Mouse (Mus musculus) myocyte (in vitro differentiated cells): ENCODE data around the gene Lamc1. TPM values are rescaled to one million over a fixed set of nuclear protein-coding genes. Genes with fewer than 3 reads are reported as not detected.

ENCODE experiments used
- H3K27me3 ChIP-seq: one replicate; pipeline ENCODE4 v1.6.1; 2011; ENCODE audit not compliant: control insufficient read depth, insufficient read depth, insufficient read length
- H3K36me3 ChIP-seq: one replicate; pipeline ENCODE4 v1.6.1; 2011; ENCODE audit not compliant: control insufficient read depth, insufficient read depth
- H3K4me2 ChIP-seq: one replicate; pipeline ENCODE4 v1.6.1; 2011; ENCODE audit warnings: low read depth, control low read depth
- H3K4me3 ChIP-seq: one replicate; pipeline ENCODE4 v1.5.1; 2011; ENCODE audit warnings: mild to moderate bottlenecking, control low read depth, moderate library complexity
- H3K79me2 ChIP-seq: one replicate; pipeline ENCODE4 v1.6.1; 2011; ENCODE audit not compliant: control insufficient read depth, insufficient read depth
- H3ac ChIP-seq: one replicate; pipeline ENCODE4 v1.6.1; 2011; ENCODE audit not compliant: control insufficient read depth, insufficient read length
- CEBPB ChIP-seq: IDR thresholded peaks from 2 replicates; pipeline ENCODE4 v1.6.1; 2011; ENCODE audit warnings: mild to moderate bottlenecking, moderate library complexity; ENCODE audit not compliant: poor library complexity, insufficient read depth, severe bottlenecking
- E2F4 ChIP-seq: IDR thresholded peaks from one replicate; pipeline ENCODE4 v1.6.1; 2011; ENCODE audit warnings: mild to moderate bottlenecking, control low read depth, moderate library complexity; ENCODE audit not compliant: insufficient read depth
- MAX ChIP-seq: IDR thresholded peaks from one replicate; pipeline ENCODE4 v1.6.1; 2011; ENCODE audit warnings: low read depth, mild to moderate bottlenecking, control low read depth
- MYOD1 ChIP-seq, 3 experiments: IDR thresholded peaks; one replicate each; pipeline ENCODE4 v1.6.1; 2011; ENCODE audit warnings: control low read depth in 2 of 3, low read depth in 2 of 3, mild to moderate bottlenecking in 2 of 3, moderate library complexity in 1 of 3; ENCODE audit not compliant: insufficient read length in 2 of 3, control insufficient read depth in 1 of 3
- MYOG ChIP-seq, 3 experiments: IDR thresholded peaks; one replicate each; pipeline ENCODE4 v1.6.1; 2011; ENCODE audit warnings: control low read depth in 2 of 3, low read depth in 2 of 3, mild to moderate bottlenecking in 2 of 3; ENCODE audit not compliant: insufficient read length in 2 of 3, control insufficient read depth in 1 of 3, insufficient read depth in 1 of 3
- POLR2A ChIP-seq: IDR thresholded peaks from one replicate; pipeline ENCODE4 v1.6.1; 2011; ENCODE audit warnings: low read depth, mild to moderate bottlenecking, control low read depth, moderate library complexity; ENCODE audit not compliant: insufficient read length
- POLR2AphosphoS2 ChIP-seq: IDR thresholded peaks from one replicate; pipeline ENCODE4 v1.6.1; 2011; ENCODE audit warnings: low read depth, control low read depth; ENCODE audit not compliant: insufficient read length
- REST ChIP-seq: IDR thresholded peaks from one replicate; pipeline ENCODE4 v1.6.1; 2011; ENCODE audit warnings: mild to moderate bottlenecking, control low read depth, moderate library complexity; ENCODE audit not compliant: insufficient read depth, insufficient read length
- SRF ChIP-seq: IDR thresholded peaks from one replicate; pipeline ENCODE4 v1.6.1; 2011; ENCODE audit warnings: low read depth; ENCODE audit not compliant: control insufficient read depth, insufficient read length
- TCF12 ChIP-seq: IDR thresholded peaks from one replicate; pipeline ENCODE4 v1.6.1; 2011; ENCODE audit warnings: mild to moderate bottlenecking, control low read depth; ENCODE audit not compliant: poor library complexity, insufficient read depth, severe bottlenecking
- TCF3 ChIP-seq: IDR thresholded peaks from one replicate; pipeline ENCODE4 v1.6.1; 2011; ENCODE audit warnings: low read depth, control low read depth; ENCODE audit not compliant: insufficient read length
- USF1 ChIP-seq: IDR thresholded peaks from one replicate; pipeline ENCODE4 v1.6.1; 2011; ENCODE audit warnings: low read depth, mild to moderate bottlenecking, control low read depth, moderate library complexity
- polyA plus RNA-seq: library from polyadenylated mRNA; unstranded; fragments of >200 nt; fragmentation: generic; extraction: Trizol; gene quantifications from one replicate; pipeline ENCODE4 v1.2.1, GENCODE M21; 2012; ENCODE audit warnings: missing spikeins

The Lamc1 gene
- polyA plus RNA-seq, 1 experiment: 50.9 TPM

DNA sequence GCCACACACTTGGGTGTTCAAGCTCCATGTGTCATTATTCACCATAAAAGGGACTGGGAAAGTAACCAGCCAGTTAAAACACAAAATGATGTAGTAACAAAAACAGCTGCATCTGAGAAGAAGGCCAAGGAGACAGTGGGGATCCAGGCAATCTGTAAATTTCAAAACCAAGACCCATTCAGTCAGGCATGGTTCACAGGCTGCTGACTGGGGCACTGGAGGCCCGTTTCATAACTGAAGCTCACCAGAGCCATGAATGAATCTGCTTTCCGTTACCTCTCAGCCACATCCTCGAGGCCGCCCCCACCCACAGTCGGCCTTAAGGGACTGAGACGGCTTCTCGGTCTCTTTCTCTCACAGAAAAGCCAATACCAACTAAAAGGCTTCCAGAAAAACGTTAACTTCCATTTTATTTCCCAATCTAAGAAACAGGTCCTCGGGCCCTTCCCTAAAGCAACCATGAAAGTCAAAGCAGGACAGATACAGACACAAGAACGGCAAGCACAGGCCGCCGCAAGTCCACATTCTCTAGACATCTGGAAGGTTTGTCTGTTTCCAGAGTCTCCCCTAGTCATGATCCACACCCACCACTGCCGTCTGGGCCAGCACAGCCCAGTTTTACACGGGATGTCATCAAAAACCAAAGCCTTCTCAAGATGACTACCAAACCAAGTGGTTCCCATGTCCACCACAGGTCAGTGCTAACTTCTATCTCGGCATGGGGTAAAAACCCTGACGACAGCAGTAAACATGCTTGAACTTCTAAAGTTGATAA is 14.9 kb downstream of the Lamc1 start:
- Histone ChIP-seq H3ac (no peak overlapping the region), H3K79me2 (peaks cover 98% of the 10 kb centered on the region), H3K4me3 (no peak overlapping the region), H3K27me3 (no peaks in the 10 kb centered on the region), H3K36me3 (peaks cover 6% of the 10 kb centered on the region), H3K4me2 (no peak overlapping the region)
- no peak for TF ChIP-seq MYOD1 (IDR thresholded peaks at IDR 0.05; ENCODE audit: control insufficient read depth in 1 of 3, insufficient read length in 2 of 3, low read depth in 2 of 3)
- no peak for TF ChIP-seq MYOG (IDR thresholded peaks at IDR 0.05; ENCODE audit: control insufficient read depth in 1 of 3, insufficient read depth in 1 of 3, insufficient read length in 2 of 3, low read depth in 2 of 3)
- TF ChIP-seq POLR2A: no peak
- TF ChIP-seq TCF3: no peak
- TF ChIP-seq POLR2AphosphoS2: no peak
- TF ChIP-seq E2F4: no peak
- no peak for TF ChIP-seq CEBPB
- no peak for TF ChIP-seq SRF
- TF ChIP-seq USF1: no peak
- no peak for TF ChIP-seq TCF12
- no peak for TF ChIP-seq REST
- no peak for TF ChIP-seq MAX

DNA sequence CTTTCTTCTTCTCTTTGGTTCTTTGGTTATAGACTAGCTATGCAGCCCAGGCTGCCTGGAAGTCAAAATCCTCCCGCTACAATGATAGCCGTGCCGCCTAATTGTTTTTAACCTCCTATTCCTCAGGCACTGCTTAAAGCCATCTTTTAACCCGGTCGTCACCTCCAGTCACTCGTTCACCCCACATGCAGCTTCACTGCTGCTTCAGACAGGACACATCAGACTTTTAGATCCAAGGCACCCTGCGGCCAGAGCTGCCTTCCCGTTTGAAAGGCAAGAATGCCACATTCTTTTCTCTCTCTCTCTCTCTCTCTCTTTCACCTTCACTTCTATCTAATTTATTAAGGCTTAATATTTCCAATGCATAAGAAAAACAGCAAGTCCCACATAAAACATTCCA is 15.6 kb downstream of the Lamc1 start:
- no peaks in the 10 kb centered on the region for H3K27me3 ChIP-seq
- H3ac ChIP-seq: no peak overlapping the region
- no peak overlapping the region for H3K4me3 ChIP-seq
- TF ChIP-seq SRF (no peak), POLR2AphosphoS2 (no peak), E2F4 (no peak), USF1 (no peak), MYOG (IDR thresholded peaks at IDR 0.05; ENCODE audit: control insufficient read depth in 1 of 3, insufficient read depth in 1 of 3, insufficient read length in 2 of 3, low read depth in 2 of 3) (no peak), MYOD1 (IDR thresholded peaks at IDR 0.05; ENCODE audit: control insufficient read depth in 1 of 3, insufficient read length in 2 of 3, low read depth in 2 of 3) (no peak), CEBPB (no peak), REST (no peak), MAX (no peak), TCF3 (no peak), TCF12 (no peak), POLR2A (no peak)
- H3K36me3 ChIP-seq: peaks cover 6% of the 10 kb centered on the region
- H3K4me2 ChIP-seq: no peak overlapping the region
- peaks cover 98% of the 10 kb centered on the region for H3K79me2 ChIP-seq

DNA sequence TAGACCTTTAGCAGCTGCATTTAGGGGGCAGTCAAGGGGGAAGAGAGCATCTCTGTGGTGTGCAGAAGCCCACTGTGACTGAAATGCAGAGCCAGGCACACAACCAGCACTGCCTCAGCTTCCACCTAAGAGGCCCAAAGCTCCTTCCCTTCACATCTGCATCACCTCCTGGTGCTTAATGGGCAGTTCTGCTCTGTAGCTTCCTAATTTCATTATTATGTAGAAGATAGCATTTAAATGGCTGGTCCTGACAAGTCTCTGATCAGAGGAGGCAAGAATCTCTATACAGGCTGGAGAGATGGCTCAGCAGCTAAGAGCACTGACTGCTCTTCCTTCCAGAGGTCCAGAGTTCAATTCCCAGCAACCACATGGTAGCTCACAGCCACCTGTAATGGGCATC is 16.3 kb downstream of the Lamc1 start:
- Histone ChIP-seq H3K4me3 (no peak overlapping the region), H3K4me2 (no peak overlapping the region), H3K79me2 (peaks cover 98% of the 10 kb centered on the region), H3K36me3 (peaks cover 6% of the 10 kb centered on the region), H3ac (no peak overlapping the region), H3K27me3 (no peaks in the 10 kb centered on the region)
- TF ChIP-seq MAX: no peak
- TF ChIP-seq TCF3: no peak
- no peak for TF ChIP-seq POLR2AphosphoS2
- TF ChIP-seq POLR2A: no peak
- TF ChIP-seq MYOD1 (IDR thresholded peaks at IDR 0.05; ENCODE audit: control insufficient read depth in 1 of 3, insufficient read length in 2 of 3, low read depth in 2 of 3): no peak
- TF ChIP-seq E2F4: no peak
- TF ChIP-seq SRF: no peak

DNA sequence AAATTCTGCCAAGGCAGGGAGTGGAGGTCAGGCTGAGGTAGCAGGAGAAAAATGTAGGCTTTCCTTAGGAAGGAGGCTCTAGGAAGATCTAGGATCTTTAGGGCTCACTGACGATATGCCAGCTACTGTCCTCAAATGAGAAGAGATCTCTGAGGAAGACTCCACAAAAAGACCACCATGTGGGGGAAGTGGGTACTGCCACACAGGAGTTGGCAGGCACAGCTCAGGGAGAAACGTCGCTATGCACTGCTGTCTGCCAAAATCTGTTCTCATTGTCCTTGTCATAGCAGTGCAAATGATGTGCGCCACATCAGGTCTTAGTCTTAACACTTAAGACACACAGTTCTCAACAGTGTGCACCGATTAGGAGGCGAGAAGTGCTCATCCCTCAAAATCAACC is 17.5 kb downstream of the Lamc1 start:
- Histone ChIP-seq H3K79me2 (peaks cover 98% of the 10 kb centered on the region), H3K4me3 (no peak overlapping the region), H3ac (no peak overlapping the region), H3K36me3 (peaks cover 6% of the 10 kb centered on the region), H3K27me3 (no peaks in the 10 kb centered on the region), H3K4me2 (no peak overlapping the region)
- no peak for TF ChIP-seq SRF
- no peak for TF ChIP-seq MYOD1 (IDR thresholded peaks at IDR 0.05; ENCODE audit: control insufficient read depth in 1 of 3, insufficient read length in 2 of 3, low read depth in 2 of 3)
- no peak for TF ChIP-seq MAX
- TF ChIP-seq E2F4: no peak
- TF ChIP-seq POLR2AphosphoS2: no peak
- no peak for TF ChIP-seq TCF3
- no peak for TF ChIP-seq USF1
- no peak for TF ChIP-seq TCF12
- TF ChIP-seq MYOG (IDR thresholded peaks at IDR 0.05; ENCODE audit: control insufficient read depth in 1 of 3, insufficient read depth in 1 of 3, insufficient read length in 2 of 3, low read depth in 2 of 3): no peak
- TF ChIP-seq CEBPB: no peak
- no peak for TF ChIP-seq POLR2A
- no peak for TF ChIP-seq REST
